Mouse (Mus musculus): ENCODE data around the gene Kansl1.

- no peak for TF ChIP-seq POLR2A (IDR thresholded peaks at IDR 0.05; ENCODE audit: borderline replicate concordance, extremely low read depth, insufficient read depth, insufficient read length, poor library complexity, severe bottlenecking)
- no peak for TF ChIP-seq CTCF (IDR thresholded peaks at IDR 0.05; ENCODE audit: borderline replicate concordance, extremely low read depth, insufficient read depth, insufficient read length)
These were observed 25.3 kb downstream of the Kansl1 start for GRCm38 (mm10) chr11:104443359-104443758.

Measured in brain, embryonic 14.5 days (tissue).